16 mouse cellular contexts compared by ENCODE assay signal in genomic region chr5:35609971-35610370, GRCm38 (mm10). TPM values are rescaled to one million over a fixed set of nuclear protein-coding genes. Genes with fewer than 3 reads are reported as not detected.
DNase-seq lines count a peak whose midpoint lies in the region; ATAC-seq and TF ChIP-seq lines count a peak whose summit lies in the region.
"Had no signal": no experiment of that assay in that cellular context is flagged by ENCODE, and none has a peak within 500 bp of the region (broad histone marks: within the 10 kb centered on the region; RNA-seq: fewer than 3 reads in every experiment).

No protein-coding gene starts in this region.

- no peak for TF ChIP-seq EP300 in heart, adult 2 months (IDR thresholded peaks at IDR 0.05; ENCODE audit: insufficient read depth, low read depth, low read length)

- no peaks in the 10 kb centered on the region for H3K27me3 ChIP-seq in heart, adult 2 months (ENCODE audit: control insufficient read depth, insufficient read depth, low read length)
- no peaks in the 10 kb centered on the region for H3K27me3 ChIP-seq in midbrain, embryonic 10.5 days (ENCODE audit: low read depth, poor library complexity, severe bottlenecking)
- H3K27me3 ChIP-seq in midbrain, postnatal 0 days (ENCODE audit: insufficient read depth, low read length): no peaks in the 10 kb centered on the region
- H3K27me3 ChIP-seq in embryonic facial prominence, embryonic 11.5 days (ENCODE audit: control insufficient read depth, insufficient read depth, low read length): no peaks in the 10 kb centered on the region
- H3K27me3 ChIP-seq in limb, embryonic 12.5 days: no peaks in the 10 kb centered on the region
- H3K27me3 ChIP-seq: forebrain, embryonic 12.5 days; hindbrain, embryonic 13.5 days had no signal

- H3K9me3 ChIP-seq in midbrain, embryonic 10.5 days (replicated peaks): no peaks in the 10 kb centered on the region
- no peaks in the 10 kb centered on the region for H3K9me3 ChIP-seq in midbrain, postnatal 0 days (ENCODE audit: low read length)
- H3K9me3 ChIP-seq in embryonic facial prominence, embryonic 11.5 days (replicated peaks; ENCODE audit: control insufficient read depth, low read length): no peaks in the 10 kb centered on the region
- H3K9me3 ChIP-seq in limb, embryonic 12.5 days: no peaks in the 10 kb centered on the region
- H3K9me3 ChIP-seq: forebrain, embryonic 12.5 days; hindbrain, embryonic 13.5 days had no signal

- DNase-seq in heart, adult 2 months: no peak
- no peak for DNase-seq in heart, adult 8-10 months (ENCODE audit: low spot score)
- no peak for DNase-seq in midbrain, embryonic 10.5 days (ENCODE audit: low spot score)
- no peak for DNase-seq in midbrain, postnatal 0 days (ENCODE audit: low spot score)
- DNase-seq in embryonic facial prominence, embryonic 11.5 days (ENCODE audit: low spot score): no peak
- no peak for DNase-seq in MN1 (ENCODE audit: low spot score)
- DNase-seq: adrenal gland, adult 8-10 months; cerebellum, adult 18-20 months; kidney, adult 11 months; layer of hippocampus, adult 9-11 months had no signal

- TF ChIP-seq POLR2A in heart, adult 2 months (IDR thresholded peaks at IDR 0.05; ENCODE audit: insufficient read depth, low read depth, low read length): no peak

- no peak overlapping the region for H3K4me3 ChIP-seq in heart, adult 2 months
- no peak overlapping the region for H3K4me3 ChIP-seq in midbrain, embryonic 10.5 days
- H3K4me3 ChIP-seq in midbrain, postnatal 0 days (ENCODE audit: low read depth, low read length): no peak overlapping the region
- H3K4me3 ChIP-seq in embryonic facial prominence, embryonic 11.5 days (ENCODE audit: low read depth, low read length): no peak overlapping the region
- no peak overlapping the region for H3K4me3 ChIP-seq in limb, embryonic 12.5 days (replicated peaks)
- H3K4me3 ChIP-seq: forebrain, embryonic 12.5 days; hindbrain, embryonic 13.5 days had no signal

- no peak overlapping the region for H3K4me2 ChIP-seq in midbrain, postnatal 0 days (ENCODE audit: low read depth, low read length, poor library complexity, severe bottlenecking)
- no peak overlapping the region for H3K4me2 ChIP-seq in embryonic facial prominence, embryonic 11.5 days (ENCODE audit: low read depth, low read length)
- no peak overlapping the region for H3K4me2 ChIP-seq in limb, embryonic 12.5 days
- H3K4me2 ChIP-seq: lung, embryonic 14.5 days had no signal

- H3K79me2 ChIP-seq in heart, adult 2 months (replicated peaks; ENCODE audit: control insufficient read depth, insufficient read depth, low read length): no peaks in the 10 kb centered on the region

- intact Hi-C loops in heart, adult 2 months (cut with DNase I): no loop called here

- TF ChIP-seq CTCF in heart, adult 2 months (IDR thresholded peaks at IDR 0.05): no peak
- TF ChIP-seq CTCF in midbrain, postnatal 0 days (IDR thresholded peaks at IDR 0.05): no peak

- no peak overlapping the region for H3K9ac ChIP-seq in heart, adult 2 months (ENCODE audit: low read depth, low read length)
- no peak overlapping the region for H3K9ac ChIP-seq in midbrain, postnatal 0 days (replicated peaks; ENCODE audit: low read length, poor library complexity, severe bottlenecking)
- H3K9ac ChIP-seq in embryonic facial prominence, embryonic 11.5 days (replicated peaks; ENCODE audit: low read length): no peak overlapping the region
- H3K9ac ChIP-seq in limb, embryonic 12.5 days (replicated peaks): no peak overlapping the region
- H3K9ac ChIP-seq: lung, embryonic 14.5 days had no signal

- peaks cover 7% of the 10 kb centered on the region; the same call in 1 of the 2 replicates for H3K4me1 ChIP-seq in heart, adult 2 months (ENCODE audit: control insufficient read depth, insufficient read depth, low read length)
- peaks cover 26% of the 10 kb centered on the region for H3K4me1 ChIP-seq in midbrain, embryonic 10.5 days
- H3K4me1 ChIP-seq in midbrain, postnatal 0 days (ENCODE audit: insufficient read depth, low read length): peaks cover 5% of the 10 kb centered on the region; the same call in 1 of the 2 replicates
- H3K4me1 ChIP-seq in embryonic facial prominence, embryonic 11.5 days (ENCODE audit: control insufficient read depth, insufficient read depth, low read length): peaks cover 2% of the 10 kb centered on the region; the same call in 1 of the 2 replicates
- H3K4me1 ChIP-seq in limb, embryonic 12.5 days (replicated peaks): peaks cover 39% of the 10 kb centered on the region

- peak overlapping the region; percentile 38 for H3K27ac ChIP-seq in heart, adult 2 months
- peak overlapping the region; percentile 76 for H3K27ac ChIP-seq in midbrain, embryonic 10.5 days (replicated peaks)
- H3K27ac ChIP-seq in midbrain, postnatal 0 days (ENCODE audit: low read depth, low read length): no peak overlapping the region
- H3K27ac ChIP-seq in embryonic facial prominence, embryonic 11.5 days (replicated peaks; ENCODE audit: low read depth, low read length): peak overlapping the region; percentile 65
- H3K27ac ChIP-seq in limb, embryonic 12.5 days: peak overlapping the region; percentile 85
- H3K27ac ChIP-seq: macrophage had no signal

- ATAC-seq in midbrain, postnatal 0 days (ENCODE audit: low FRiP score): no peak
- ATAC-seq in embryonic facial prominence, embryonic 11.5 days (replicated peaks; ENCODE audit: insufficient number of reproducible peaks, low FRiP score, low TSS enrichment, low read depth): no peak
- no peak for ATAC-seq in limb, embryonic 12.5 days (ENCODE audit: insufficient number of reproducible peaks, insufficient read depth, low FRiP score, low TSS enrichment, low read depth)
- ATAC-seq in frontal cortex, adult (ENCODE audit: low TSS enrichment): no peak

- 81% methylated on average over 2 of the region's 2 CpGs for WGBS in heart, adult 2 months
- 83% methylated on average over 2 of the region's 2 CpGs for WGBS in midbrain, embryonic 10.5 days
- 75% methylated on average over 2 of the region's 2 CpGs for WGBS in midbrain, postnatal 0 days
- WGBS in embryonic facial prominence, embryonic 11.5 days: 77% methylated on average over 2 of the region's 2 CpGs
- 76% methylated on average over 2 of the region's 2 CpGs for WGBS in limb, embryonic 12.5 days

- no peaks in the 10 kb centered on the region for H3K36me3 ChIP-seq in heart, adult 2 months (ENCODE audit: control insufficient read depth, insufficient read depth, low read length)
- H3K36me3 ChIP-seq in midbrain, embryonic 10.5 days: no peaks in the 10 kb centered on the region
- H3K36me3 ChIP-seq in midbrain, postnatal 0 days (ENCODE audit: insufficient read depth, low read length): peaks cover 14% of the 10 kb centered on the region; the same call in 1 of the 2 replicates
- H3K36me3 ChIP-seq in embryonic facial prominence, embryonic 11.5 days (replicated peaks; ENCODE audit: control insufficient read depth, insufficient read depth, low read depth, low read length): no peaks in the 10 kb centered on the region; the same call in 1 of the 2 replicates
- peaks cover 16% of the 10 kb centered on the region; the same call in 1 of the 2 replicates for H3K36me3 ChIP-seq in limb, embryonic 12.5 days

RNA-seq across cellular contexts. Expression of gene Acox3, which starts 27.1 kb away (rescaled TPM):
- total RNA-seq in heart, adult 2 months (2021): 10 to 100 TPM; 21.8 to 28.3 TPM
- 22.5 and 25.5 TPM in 2 replicates for polyA plus RNA-seq in heart, adult 2 months (2012; rRNA removed)
- total RNA-seq in heart, adult 8-10 months (2022): 10 to 100 TPM; 21.9 to 32.0 (median 26.4) TPM
- polyA plus RNA-seq in midbrain, embryonic 10.5 days (2016; fragmentation: Nextera tagmentation; extraction: Ambion mirVana): 10.2 and 16.1 TPM in 2 replicates
- 27.5 and 29.5 TPM in 2 replicates for total RNA-seq in midbrain, postnatal 0 days (2014; rRNA removed)
- polyA plus RNA-seq in midbrain, postnatal 0 days (2015; fragmentation: Nextera tagmentation; extraction: Ambion mirVana): 13.5 and 15.6 TPM in 2 replicates
- 10.5 and 10.9 TPM in 2 replicates for polyA plus RNA-seq in embryonic facial prominence, embryonic 11.5 days (2014; fragmentation: Nextera tagmentation; extraction: Ambion mirVana)
- polyA plus RNA-seq in limb, embryonic 12.5 days (2016; fragmentation: Nextera tagmentation; extraction: Ambion mirVana): 11.4 and 14.5 TPM in 2 replicates

RNA-seq across cellular contexts. Expression of gene Trmt44, which starts 35.1 kb away (rescaled TPM):
- total RNA-seq in heart, adult 2 months (2021): 1 to 10 TPM; 1.9 to 2.0 TPM
- 1.7 and 2.0 TPM in 2 replicates for polyA plus RNA-seq in heart, adult 2 months (2012; rRNA removed)
- 1 to 10 TPM; 1.7 to 2.1 (median 2.0) TPM for total RNA-seq in heart, adult 8-10 months (2022)
- 8.7 and 9.1 TPM in 2 replicates for polyA plus RNA-seq in midbrain, embryonic 10.5 days (2016; fragmentation: Nextera tagmentation; extraction: Ambion mirVana)
- total RNA-seq in midbrain, postnatal 0 days (2014; rRNA removed): 5.8 and 11.3 TPM in 2 replicates
- 3.4 and 4.9 TPM in 2 replicates for polyA plus RNA-seq in midbrain, postnatal 0 days (2015; fragmentation: Nextera tagmentation; extraction: Ambion mirVana)
- polyA plus RNA-seq in embryonic facial prominence, embryonic 11.5 days (2014; fragmentation: Nextera tagmentation; extraction: Ambion mirVana): 6.9 and 7.9 TPM in 2 replicates
- 9.5 and 10.0 TPM in 2 replicates for polyA plus RNA-seq in limb, embryonic 12.5 days (2016; fragmentation: Nextera tagmentation; extraction: Ambion mirVana)
